Comparison of ENCODE assay signal across 8 mouse cellular contexts in the genomic region with DNA sequence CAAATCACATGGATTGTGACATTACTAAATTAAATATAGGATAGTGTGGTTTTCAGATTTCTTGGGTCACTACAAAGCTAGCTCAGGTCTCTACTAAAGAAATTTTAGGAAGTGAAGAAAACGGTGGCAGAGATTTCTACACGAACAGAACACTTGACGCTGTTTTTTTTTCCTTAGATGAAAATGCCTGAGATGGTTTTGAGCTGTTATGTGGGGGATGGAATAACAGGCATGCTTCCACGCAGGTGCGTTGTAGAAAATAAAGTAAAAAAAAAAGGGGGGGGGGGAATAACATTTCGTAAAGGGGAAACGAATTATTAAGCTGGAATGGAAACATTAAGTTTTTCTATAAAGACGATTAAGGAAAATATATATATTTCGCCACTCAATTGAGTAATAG. TPM values are rescaled to one million over a fixed set of nuclear protein-coding genes. Genes with fewer than 3 reads are reported as not detected.
DNase-seq lines count a peak whose midpoint lies in the region; ATAC-seq lines count a peak whose summit lies in the region.

No protein-coding gene starts in this region.

- no peak for DNase-seq in lung, postnatal 36 days
- DNase-seq in forebrain, embryonic 11.5 days (ENCODE audit: low spot score), result no peak
- DNase-seq in left cerebral cortex, postnatal 14 days (ENCODE audit: low spot score in 2 of 2), result no peak
- DNase-seq in left cerebral cortex, postnatal 25 days (ENCODE audit: low spot score in 2 of 2), result no peak
- no peak for DNase-seq in cerebellum, adult 11-12 months

- 18% methylated on average over 9 of the region's 9 CpGs for WGBS in lung, embryonic 16.5 days
- 46% methylated on average over 9 of the region's 9 CpGs for WGBS in forebrain, embryonic 11.5 days
- WGBS in limb, embryonic 13.5 days, result 26% methylated on average over 9 of the region's 9 CpGs
- WGBS in neural tube, embryonic 15.5 days, result 33% methylated on average over 9 of the region's 9 CpGs

- H3K4me3 ChIP-seq in lung, embryonic 16.5 days (ENCODE audit: low read length), result peak overlapping the region; percentile 91
- H3K4me3 ChIP-seq in forebrain, embryonic 11.5 days (ENCODE audit: low read depth, low read length), result peak overlapping the region; percentile 92
- H3K4me3 ChIP-seq in limb, embryonic 13.5 days, result peak overlapping the region; percentile 92
- H3K4me3 ChIP-seq in neural tube, embryonic 15.5 days (replicated peaks), result peak overlapping the region; percentile 90

- H3K27me3 ChIP-seq in lung, embryonic 16.5 days (ENCODE audit: control insufficient read depth, insufficient read depth, low read depth, low read length), result no peaks in the 10 kb centered on the region
- no peaks in the 10 kb centered on the region for H3K27me3 ChIP-seq in forebrain, embryonic 11.5 days (ENCODE audit: control insufficient read depth, insufficient read depth, low read length)
- no peaks in the 10 kb centered on the region for H3K27me3 ChIP-seq in limb, embryonic 13.5 days
- no peaks in the 10 kb centered on the region for H3K27me3 ChIP-seq in neural tube, embryonic 15.5 days (replicated peaks)

- peaks cover 9% of the 10 kb centered on the region for H3K4me1 ChIP-seq in lung, embryonic 16.5 days (replicated peaks; ENCODE audit: control insufficient read depth, insufficient read depth, low read length)
- H3K4me1 ChIP-seq in forebrain, embryonic 11.5 days (replicated peaks; ENCODE audit: control insufficient read depth, insufficient read depth, low read length), result no peaks in the 10 kb centered on the region; the same call in 1 of the 2 replicates
- peaks cover 13% of the 10 kb centered on the region for H3K4me1 ChIP-seq in limb, embryonic 13.5 days
- peaks cover 32% of the 10 kb centered on the region for H3K4me1 ChIP-seq in neural tube, embryonic 15.5 days

- no peaks in the 10 kb centered on the region for H3K36me3 ChIP-seq in lung, embryonic 16.5 days (ENCODE audit: control insufficient read depth, insufficient read depth, low read length)
- no peaks in the 10 kb centered on the region for H3K36me3 ChIP-seq in forebrain, embryonic 11.5 days (ENCODE audit: control insufficient read depth, insufficient read depth, low read length)
- H3K36me3 ChIP-seq in limb, embryonic 13.5 days, result peaks cover 3% of the 10 kb centered on the region; the same call in 1 of the 2 replicates
- H3K36me3 ChIP-seq in neural tube, embryonic 15.5 days, result no peaks in the 10 kb centered on the region

- peak overlapping the region; percentile 86 for H3K9ac ChIP-seq in lung, embryonic 16.5 days (ENCODE audit: low read length)
- H3K9ac ChIP-seq in forebrain, embryonic 11.5 days (ENCODE audit: low read length), result peak overlapping the region; percentile 86; the same call in 1 of the 2 replicates
- peak overlapping the region; percentile 92 for H3K9ac ChIP-seq in limb, embryonic 13.5 days
- H3K9ac ChIP-seq in neural tube, embryonic 15.5 days (replicated peaks), result no peak overlapping the region; the same call in 1 of the 2 replicates

- no peak for ATAC-seq in lung, embryonic 16.5 days (ENCODE audit: low read depth)
- no peak for ATAC-seq in forebrain, embryonic 11.5 days (replicated peaks; ENCODE audit: low FRiP score)
- no peak for ATAC-seq in limb, embryonic 13.5 days (ENCODE audit: low FRiP score, low read depth)
- no peak for ATAC-seq in neural tube, embryonic 15.5 days (ENCODE audit: low FRiP score)

- intact Hi-C loops in left cerebral cortex, postnatal 14 days (cut with DNase I), result loop anchor here (5.0 kb wide), 1 partner anchor 50 kb away; no protein-coding TSS in a partner anchor
- intact Hi-C loops in left cerebral cortex, postnatal 25 days (cut with DNase I), result loop anchor here (5.0 kb wide), 1 partner anchor 65 kb away; a partner anchor contains a TSS

- peak overlapping the region; percentile 58 for H3K4me2 ChIP-seq in lung, embryonic 16.5 days (ENCODE audit: low read depth, low read length)
- peak overlapping the region; percentile 62; the same call in 1 of the 2 replicates for H3K4me2 ChIP-seq in forebrain, embryonic 11.5 days (ENCODE audit: low read depth, low read length, severe bottlenecking)
- peak overlapping the region; percentile 88 for H3K4me2 ChIP-seq in limb, embryonic 13.5 days (replicated peaks)
- peak overlapping the region; percentile 80 for H3K4me2 ChIP-seq in neural tube, embryonic 15.5 days

- no peaks in the 10 kb centered on the region for H3K9me3 ChIP-seq in lung, embryonic 16.5 days (ENCODE audit: control insufficient read depth, low read length)
- H3K9me3 ChIP-seq in forebrain, embryonic 11.5 days (ENCODE audit: control insufficient read depth, low read length), result no peaks in the 10 kb centered on the region
- no peaks in the 10 kb centered on the region for H3K9me3 ChIP-seq in limb, embryonic 13.5 days
- no peaks in the 10 kb centered on the region for H3K9me3 ChIP-seq in neural tube, embryonic 15.5 days (replicated peaks)

- no peak overlapping the region for H3K27ac ChIP-seq in lung, embryonic 16.5 days (ENCODE audit: low read length)
- no peak overlapping the region for H3K27ac ChIP-seq in forebrain, embryonic 11.5 days (ENCODE audit: low read depth, low read length)
- no peak overlapping the region for H3K27ac ChIP-seq in limb, embryonic 13.5 days
- H3K27ac ChIP-seq in neural tube, embryonic 15.5 days (replicated peaks), result no peak overlapping the region

RNA-seq across cellular contexts. Expression of a gene that starts 0.5 kb away (rescaled TPM):
- polyA plus RNA-seq in lung, embryonic 16.5 days (2015; fragmentation: Nextera tagmentation; extraction: Ambion mirVana), result 96.8 and 100 TPM in 2 replicates
- 110 and 118 TPM in 2 replicates for polyA plus RNA-seq in forebrain, embryonic 11.5 days (2014; fragmentation: Nextera tagmentation; extraction: Ambion mirVana)
- 111 and 112 TPM in 2 replicates for polyA plus RNA-seq in limb, embryonic 13.5 days (2015; fragmentation: Nextera tagmentation; extraction: Ambion mirVana)
- polyA plus RNA-seq in neural tube, embryonic 15.5 days (2015; fragmentation: Nextera tagmentation; extraction: Ambion mirVana), result 102 and 111 TPM in 2 replicates
- total RNA-seq in left cerebral cortex, postnatal 14 days (2021), result 100 to 1,000 TPM; 122 to 135 TPM
- 100 to 1,000 TPM; 122 to 125 TPM for total RNA-seq in left cerebral cortex, postnatal 25 days (2021)

RNA-seq across cellular contexts. Expression of a gene that starts 0.7 kb away (rescaled TPM):
- 21.0 and 21.8 TPM in 2 replicates for polyA plus RNA-seq in lung, embryonic 16.5 days (2015; fragmentation: Nextera tagmentation; extraction: Ambion mirVana)
- polyA plus RNA-seq in forebrain, embryonic 11.5 days (2014; fragmentation: Nextera tagmentation; extraction: Ambion mirVana), result 18.6 and 21.7 TPM in 2 replicates
- polyA plus RNA-seq in limb, embryonic 13.5 days (2015; fragmentation: Nextera tagmentation; extraction: Ambion mirVana), result 16.8 and 18.9 TPM in 2 replicates
- 31.2 and 31.9 TPM in 2 replicates for polyA plus RNA-seq in neural tube, embryonic 15.5 days (2015; fragmentation: Nextera tagmentation; extraction: Ambion mirVana)
- total RNA-seq in left cerebral cortex, postnatal 14 days (2021), result 10 to 100 TPM; 59.4 to 61.4 TPM
- total RNA-seq in left cerebral cortex, postnatal 25 days (2021), result 10 to 100 TPM; 60.9 to 68.5 TPM

RNA-seq across cellular contexts. Expression of a gene that starts 37.1 kb away (rescaled TPM):
- polyA plus RNA-seq in lung, embryonic 16.5 days (2015; fragmentation: Nextera tagmentation; extraction: Ambion mirVana), result 18.4 and 18.9 TPM in 2 replicates
- 38.1 and 39.1 TPM in 2 replicates for polyA plus RNA-seq in forebrain, embryonic 11.5 days (2014; fragmentation: Nextera tagmentation; extraction: Ambion mirVana)
- polyA plus RNA-seq in limb, embryonic 13.5 days (2015; fragmentation: Nextera tagmentation; extraction: Ambion mirVana), result 31.2 and 36.7 TPM in 2 replicates
- polyA plus RNA-seq in neural tube, embryonic 15.5 days (2015; fragmentation: Nextera tagmentation; extraction: Ambion mirVana), result 31.8 and 36.2 TPM in 2 replicates
- total RNA-seq in left cerebral cortex, postnatal 14 days (2021), result 10 to 100 TPM; 28.9 to 31.6 TPM
- 10 to 100 TPM; 31.5 to 36.0 TPM for total RNA-seq in left cerebral cortex, postnatal 25 days (2021)
